Mouse (Mus musculus) liver, embryonic 13.5 days (tissue): ENCODE measurements around the gene Aplnr. TPM values are rescaled to one million over a fixed set of nuclear protein-coding genes. Genes with fewer than 3 reads are reported as not detected.

Experiments used
- ATAC-seq: fragments of 200-750 bp; cut with Nextera tagmentation; 2 replicates; pipeline ENCODE4 v1.8.0; 2017; ENCODE audit warnings: low read depth, mild to moderate bottlenecking, moderate number of reproducible peaks, moderate library complexity
- DNase-seq: peaks from one replicate; pipeline ENCODE4 v3.0.0; 2022
- H3K27ac ChIP-seq: fragments of 300-500 bp; sonication (generic); 2 replicates; pipeline ENCODE4 v1.5.1; 2015; ENCODE audit warnings: moderate library complexity, mild to moderate bottlenecking, inconsistent platforms
- H3K27me3 ChIP-seq: fragments of 300-500 bp; sonication (generic); 2 replicates; pipeline ENCODE4 v1.6.1; 2015; ENCODE audit warnings: mild to moderate bottlenecking, inconsistent platforms
- H3K36me3 ChIP-seq: fragments of 300-500 bp; sonication (generic); 2 replicates; pipeline ENCODE4 v1.6.1; 2015; ENCODE audit warnings: mild to moderate bottlenecking, inconsistent platforms
- H3K4me1 ChIP-seq: fragments of 300-500 bp; sonication (generic); replicated peaks from 2 replicates; pipeline ENCODE4 v1.6.1; 2015; ENCODE audit warnings: inconsistent platforms
- H3K4me2 ChIP-seq: fragments of 300-500 bp; sonication (generic); 2 replicates; pipeline ENCODE4 v1.6.1; 2015; ENCODE audit warnings: inconsistent platforms, mild to moderate bottlenecking, moderate library complexity
- H3K4me3 ChIP-seq: fragments of 300-500 bp; sonication (generic); replicated peaks from 2 replicates; pipeline ENCODE4 v1.5.1; 2015; ENCODE audit warnings: mild to moderate bottlenecking, inconsistent platforms
- H3K9ac ChIP-seq: fragments of 300-500 bp; sonication (generic); 2 replicates; pipeline ENCODE4 v1.6.1; 2015; ENCODE audit warnings: mild to moderate bottlenecking, inconsistent platforms
- H3K9me3 ChIP-seq: fragments of 300-500 bp; sonication (generic); replicated peaks from 2 replicates; pipeline ENCODE4 v1.6.1; 2016; ENCODE audit warnings: inconsistent platforms
- WGBS: fragments of 180-500 bp; shearing (Covaris S2); methylation state at CpG from one replicate; pipeline ENCODE4 v1.1.7; 2015; ENCODE audit not compliant: insufficient replicate concordance; 5-methylcytosine and 5-hydroxymethylcytosine counted together
- polyA plus RNA-seq: library from polyadenylated mRNA; unstranded; fragments of >200 nt; fragmentation: Nextera tagmentation; extraction: Ambion mirVana; gene quantifications from 2 replicates; pipeline ENCODE4 v1.2.1, GENCODE M21; 2015

Gene Aplnr
- polyA plus RNA-seq, 1 experiment from 2014 or later = 2.0 TPM

DNA sequence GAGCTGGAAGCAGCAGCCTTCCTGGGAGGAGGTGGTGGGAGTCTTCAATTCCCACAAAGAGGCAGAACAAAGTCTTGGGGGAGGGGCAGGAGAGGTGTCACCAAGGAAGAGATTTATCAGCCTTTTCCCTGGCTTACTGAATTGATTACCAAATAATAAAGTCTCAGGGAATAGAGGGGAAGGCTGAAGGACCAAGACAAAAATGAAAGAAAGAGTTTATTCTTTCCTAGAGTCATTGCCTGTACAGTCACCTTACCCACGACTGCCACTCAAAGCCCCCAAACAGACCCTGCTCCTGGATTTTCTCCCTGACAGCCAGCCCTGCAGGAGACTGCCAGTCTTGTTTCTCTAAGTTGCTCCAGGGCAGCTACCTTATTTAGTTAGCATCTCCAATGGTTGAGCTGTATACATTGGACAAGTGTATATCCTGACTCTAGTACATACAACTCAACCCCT, 25.6 kb downstream of the Aplnr start:
- Histone ChIP-seq H3K9me3 (no peaks in the 10 kb centered on the region), H3K4me2 (no peak overlapping the region), H3K27ac (no peak overlapping the region), H3K27me3 (no peaks in the 10 kb centered on the region), H3K4me1 (no peaks in the 10 kb centered on the region), H3K4me3 (no peak overlapping the region), H3K9ac (no peak overlapping the region), H3K36me3 (no peaks in the 10 kb centered on the region)
- DNase-seq = no peak
- 43% methylated on average over 1 of the region's 1 CpGs for WGBS
- ATAC-seq = no peak

GRCm38 (mm10) chr2:85163311-85164047, 27.5 kb downstream of the Aplnr start:
- Histone ChIP-seq H3K9me3 (no peaks in the 10 kb centered on the region), H3K4me3 (no peak overlapping the region), H3K4me1 (no peaks in the 10 kb centered on the region), H3K27ac (no peak overlapping the region), H3K27me3 (no peaks in the 10 kb centered on the region), H3K9ac (no peak overlapping the region), H3K36me3 (no peaks in the 10 kb centered on the region), H3K4me2 (no peak overlapping the region)
- WGBS = 25% methylated on average over 7 of the region's 7 CpGs
- no peak for DNase-seq
- peak; percentile 45 for ATAC-seq

DNA sequence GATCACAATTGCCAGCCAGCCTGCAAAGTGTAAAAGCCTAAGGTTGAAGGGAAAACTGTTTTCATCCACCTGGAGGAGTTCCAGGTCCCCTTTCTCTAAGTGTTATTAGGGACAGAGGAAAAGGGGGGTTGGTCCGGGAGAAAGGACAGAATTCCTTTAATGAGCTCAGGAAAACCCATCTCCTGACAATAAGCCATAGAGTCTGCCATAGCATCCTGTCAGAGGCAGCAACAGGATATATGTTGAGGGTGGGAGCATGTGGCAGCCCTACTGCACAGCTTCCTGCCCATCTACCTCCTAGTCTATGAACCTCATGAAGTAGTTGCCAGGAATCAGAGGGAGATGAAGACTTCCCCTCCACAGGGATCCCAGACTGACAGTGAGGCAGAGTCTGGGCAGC, 31.6 kb downstream of the Aplnr start:
- no peak overlapping the region for H3K27ac ChIP-seq
- H3K9ac ChIP-seq = no peak overlapping the region
- H3K4me2 ChIP-seq = no peak overlapping the region
- H3K4me3 ChIP-seq = no peak overlapping the region
- H3K9me3 ChIP-seq = no peaks in the 10 kb centered on the region
- no peaks in the 10 kb centered on the region for H3K27me3 ChIP-seq
- H3K36me3 ChIP-seq = no peaks in the 10 kb centered on the region
- no peaks in the 10 kb centered on the region for H3K4me1 ChIP-seq
- WGBS = 33% methylated on average over 1 of the region's 1 CpGs
- DNase-seq (no peak), ATAC-seq (no peak)

DNA sequence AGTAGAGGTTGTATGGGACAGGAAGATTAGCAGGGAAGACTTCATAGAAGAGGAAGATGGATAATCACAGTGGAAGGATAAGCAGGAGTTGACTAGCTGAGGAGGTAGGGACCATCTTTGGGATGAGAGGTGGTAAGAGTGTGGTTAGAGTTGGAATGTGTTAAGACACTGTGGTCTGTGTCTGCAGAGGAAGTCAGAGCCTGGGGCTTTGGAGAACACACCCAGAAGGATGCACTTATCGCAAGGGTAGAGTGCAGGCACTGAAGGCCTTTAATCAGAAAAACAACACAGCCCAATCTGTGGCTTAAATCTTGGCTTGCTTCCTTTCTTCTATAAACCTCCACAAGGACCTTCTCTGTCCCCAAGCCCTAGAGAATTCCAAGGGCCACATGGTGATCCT, 32.3 kb downstream of the Aplnr start:
- Histone ChIP-seq H3K9ac (no peak overlapping the region), H3K4me1 (no peaks in the 10 kb centered on the region), H3K36me3 (no peaks in the 10 kb centered on the region), H3K4me3 (no peak overlapping the region), H3K4me2 (no peak overlapping the region), H3K9me3 (no peaks in the 10 kb centered on the region), H3K27me3 (no peaks in the 10 kb centered on the region), H3K27ac (no peak overlapping the region)
- ATAC-seq (no peak), DNase-seq (no peak)
- 46% methylated on average over 1 of the region's 1 CpGs for WGBS

DNA sequence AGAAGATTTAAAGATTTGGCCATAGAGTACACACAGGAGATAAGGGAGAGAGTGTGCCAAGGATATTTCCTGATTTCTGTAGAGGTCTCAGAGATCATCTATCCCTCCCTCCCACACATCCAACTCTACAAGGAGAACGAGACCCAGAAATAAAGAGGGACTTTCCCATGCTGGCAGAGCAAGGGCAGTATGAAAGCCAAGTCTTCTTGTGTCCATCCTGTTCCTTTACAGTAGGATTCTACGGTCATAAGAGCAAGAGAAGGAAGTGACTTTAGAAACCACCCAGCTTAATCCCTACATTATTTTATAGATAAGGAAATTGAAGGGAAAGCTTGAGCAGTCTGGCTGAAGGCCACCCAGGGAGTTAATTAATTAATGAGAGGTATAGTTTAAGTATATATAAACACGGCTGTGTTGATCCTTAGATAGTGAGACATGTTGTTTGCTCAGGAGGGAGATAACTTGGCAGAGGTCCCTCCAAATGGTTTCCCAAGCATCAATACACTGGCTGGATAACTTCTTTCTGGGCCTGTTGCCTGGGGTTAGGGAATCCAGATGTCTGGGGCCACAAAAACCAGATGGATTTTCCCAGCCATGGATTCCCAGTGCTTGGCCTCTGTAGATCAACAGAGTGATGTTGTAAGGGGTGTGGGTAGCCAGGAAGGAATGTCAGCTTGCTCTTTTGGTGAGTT, 36.2 kb downstream of the Aplnr start:
- H3K4me2 ChIP-seq = no peak overlapping the region
- H3K4me1 ChIP-seq = no peaks in the 10 kb centered on the region
- H3K27ac ChIP-seq = no peak overlapping the region
- no peak overlapping the region for H3K9ac ChIP-seq
- DNase-seq (no peak), ATAC-seq (no peak)
- no peaks in the 10 kb centered on the region for H3K27me3 ChIP-seq
- H3K36me3 ChIP-seq = no peaks in the 10 kb centered on the region
- H3K9me3 ChIP-seq = no peaks in the 10 kb centered on the region
- 30% methylated on average over 3 of the region's 3 CpGs for WGBS
- no peak overlapping the region for H3K4me3 ChIP-seq

DNA sequence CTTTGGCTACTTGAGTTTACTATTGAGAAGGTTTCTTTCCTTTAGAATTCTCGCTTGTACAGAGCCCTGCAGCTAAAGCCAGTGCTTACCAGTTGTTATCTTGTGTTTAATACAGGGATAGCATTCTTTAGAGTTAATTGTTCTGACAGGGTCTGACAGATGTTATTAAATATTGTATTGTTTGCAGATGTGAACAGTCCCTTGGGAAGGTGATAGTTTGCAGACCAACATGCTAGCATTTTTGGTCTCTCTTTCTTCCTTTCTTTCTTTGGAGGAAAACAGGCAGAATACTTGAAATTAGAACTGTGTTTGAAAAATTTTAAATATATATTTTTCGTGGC, 36.7 kb downstream of the Aplnr start:
- H3K4me3 ChIP-seq = no peak overlapping the region
- DNase-seq (no peak), ATAC-seq (no peak)
- WGBS = 36% methylated on average over 2 of the region's 2 CpGs
- no peaks in the 10 kb centered on the region for H3K27me3 ChIP-seq
- no peak overlapping the region for H3K27ac ChIP-seq
- H3K4me2 ChIP-seq = no peak overlapping the region
- H3K9ac ChIP-seq = no peak overlapping the region
- H3K9me3 ChIP-seq = no peaks in the 10 kb centered on the region
- H3K36me3 ChIP-seq = no peaks in the 10 kb centered on the region
- no peaks in the 10 kb centered on the region for H3K4me1 ChIP-seq

DNA sequence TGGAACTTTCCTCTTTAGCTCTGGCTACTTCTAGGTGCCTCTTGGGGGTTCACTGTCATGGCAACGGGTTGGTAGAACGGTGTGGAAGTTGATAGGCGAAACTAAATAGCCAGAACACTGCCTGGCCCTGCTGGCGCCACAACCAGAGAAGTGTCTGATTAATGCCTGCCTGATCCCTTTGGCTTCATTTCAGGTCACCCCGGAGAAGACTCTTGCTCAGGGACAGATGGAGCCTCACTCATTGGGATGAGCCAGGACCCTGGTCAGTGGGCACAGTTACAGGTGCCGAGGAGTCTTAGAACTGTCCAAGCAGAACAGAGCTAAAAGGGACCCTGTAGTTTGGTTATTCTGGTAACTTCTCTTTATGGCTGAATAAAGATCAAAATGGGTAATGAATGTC, 37.5 kb downstream of the Aplnr start:
- H3K4me3 ChIP-seq = no peak overlapping the region
- DNase-seq = no peak
- no peaks in the 10 kb centered on the region for H3K4me1 ChIP-seq
- no peak overlapping the region for H3K4me2 ChIP-seq
- no peak for ATAC-seq
- no peaks in the 10 kb centered on the region for H3K27me3 ChIP-seq
- no peaks in the 10 kb centered on the region for H3K9me3 ChIP-seq
- H3K27ac ChIP-seq = no peak overlapping the region
- 68% methylated on average over 6 of the region's 6 CpGs for WGBS
- no peaks in the 10 kb centered on the region for H3K36me3 ChIP-seq
- H3K9ac ChIP-seq = no peak overlapping the region

DNA sequence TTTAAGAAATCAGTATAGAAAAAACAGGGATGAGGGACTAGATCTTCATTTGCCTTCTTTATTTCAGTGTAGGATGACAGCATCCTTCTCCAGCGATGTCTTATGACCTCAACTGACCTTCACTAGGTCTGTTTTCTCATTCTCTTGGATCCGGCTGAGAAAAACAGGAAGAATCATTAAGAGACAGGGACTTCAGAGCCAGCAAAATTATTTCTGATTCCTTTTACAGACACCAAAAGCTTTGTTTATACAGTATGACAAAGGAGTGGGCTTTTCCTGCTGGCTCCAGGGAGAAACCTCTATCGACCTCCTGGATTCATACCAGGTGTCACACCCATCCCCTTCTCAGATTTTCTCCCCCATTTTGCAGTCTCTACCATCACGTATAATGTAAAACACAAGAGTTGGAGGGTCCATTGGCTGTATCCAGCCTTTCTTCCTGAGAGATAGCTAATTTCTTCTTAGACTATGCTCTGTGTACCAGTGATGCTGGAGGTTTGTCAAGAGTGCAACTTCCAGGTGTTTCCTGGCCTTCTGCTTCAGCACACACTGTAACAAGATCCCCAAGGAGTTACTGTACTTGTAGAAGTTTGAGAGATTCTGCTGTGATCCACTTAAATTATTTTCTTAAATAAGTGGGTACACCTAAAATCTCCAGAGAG, 42.2 kb downstream of the Aplnr start:
- H3K4me3 ChIP-seq = no peak overlapping the region
- no peaks in the 10 kb centered on the region for H3K36me3 ChIP-seq
- no peak for DNase-seq
- H3K27ac ChIP-seq = no peak overlapping the region
- no peaks in the 10 kb centered on the region for H3K9me3 ChIP-seq
- H3K27me3 ChIP-seq = no peaks in the 10 kb centered on the region
- ATAC-seq = no peak
- H3K9ac ChIP-seq = no peak overlapping the region
- H3K4me1 ChIP-seq = no peaks in the 10 kb centered on the region
- WGBS = 46% methylated on average over 4 of the region's 4 CpGs
- H3K4me2 ChIP-seq = no peak overlapping the region

DNA sequence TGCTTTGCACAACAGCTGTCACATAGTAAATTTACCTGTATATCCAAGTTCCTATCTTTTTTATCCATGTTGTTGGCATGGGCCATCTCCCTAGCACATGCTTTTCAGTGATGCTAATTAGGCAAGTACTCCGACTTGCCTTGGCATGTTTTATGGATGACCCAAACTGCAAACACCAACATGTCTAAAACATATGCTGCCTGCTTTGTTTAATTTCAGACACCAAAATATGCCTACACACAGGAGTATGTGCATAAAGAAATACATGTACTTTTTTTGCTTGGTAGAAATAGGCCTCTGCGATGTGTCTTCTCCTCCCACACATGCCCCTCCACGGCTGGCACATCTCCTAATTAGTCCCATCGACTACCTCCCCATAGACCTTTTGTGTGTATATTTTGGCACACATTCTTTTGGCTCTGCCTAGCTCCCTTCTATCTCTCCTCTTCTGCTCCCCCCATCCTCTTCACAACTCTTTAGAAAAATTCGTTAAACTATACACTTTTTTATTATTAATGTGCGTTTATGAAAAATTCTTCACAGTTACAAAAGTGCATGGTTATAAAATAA, 51.6 kb downstream of the Aplnr start:
- 80% methylated on average over 6 of the region's 6 CpGs for WGBS
- H3K9me3 ChIP-seq = no peaks in the 10 kb centered on the region
- no peak for DNase-seq

More for the DNA sequence above, 51.6 kb downstream of the Aplnr start:
- H3K36me3 ChIP-seq = no peaks in the 10 kb centered on the region
- H3K4me3 ChIP-seq = no peak overlapping the region
- no peak overlapping the region for H3K27ac ChIP-seq
- no peak overlapping the region for H3K4me2 ChIP-seq
- no peak overlapping the region for H3K9ac ChIP-seq
- H3K4me1 ChIP-seq = no peaks in the 10 kb centered on the region
- no peaks in the 10 kb centered on the region for H3K27me3 ChIP-seq
- ATAC-seq = no peak
